Mouse (Mus musculus) ES-Bruce4 (cell line): ENCODE measurements around the gene Fndc5.

Experiments
- CTCF ChIP-seq: IDR thresholded peaks from one replicate; pipeline ENCODE4 v1.8.1; 2011; ENCODE audit warnings: low read depth, low read length
- EP300 ChIP-seq: IDR thresholded peaks from 2 replicates; pipeline ENCODE4 v1.6.1; 2011; ENCODE audit warnings: low read depth, low read length; ENCODE audit not compliant: insufficient read depth
- POLR2A ChIP-seq: IDR thresholded peaks from one replicate; pipeline ENCODE4 v1.8.1; 2011; ENCODE audit warnings: low read length; ENCODE audit not compliant: insufficient read depth

DNA sequence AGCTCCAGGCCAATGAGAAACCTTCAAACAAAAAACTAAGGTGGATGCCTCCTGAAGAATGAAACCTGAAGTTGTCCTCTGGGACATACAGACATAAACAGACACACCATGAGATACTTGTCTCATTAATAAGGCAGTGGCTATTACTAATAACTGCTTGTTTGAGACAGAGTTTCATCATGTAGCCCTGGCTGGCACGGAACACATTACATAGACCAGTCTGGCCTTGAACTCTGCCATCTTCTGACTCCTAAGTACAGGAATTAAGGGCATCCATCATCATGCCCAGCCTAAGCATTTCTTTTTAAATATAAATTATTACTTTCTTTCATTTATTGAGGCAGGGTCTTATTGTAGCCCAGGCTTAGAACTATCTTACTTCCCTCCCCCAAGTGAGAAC is 24.3 kb downstream of the Fndc5 start:
- no peak for TF ChIP-seq POLR2A
- no peak for TF ChIP-seq EP300
- no peak for TF ChIP-seq CTCF
